Mouse (Mus musculus) lung, postnatal 10 days (tissue): ENCODE measurements around the gene Mansc4.

Experiments
- DNase-seq: peaks from one replicate; pipeline ENCODE4 v3.0.0; 2021

Gene Mansc4

GRCm38 (mm10) chr6:147086594-147087225, at the start of gene Mansc4:
Mansc4 (minus strand) TSS chr6:147087032.
- peak; percentile 74 for DNase-seq

DNA sequence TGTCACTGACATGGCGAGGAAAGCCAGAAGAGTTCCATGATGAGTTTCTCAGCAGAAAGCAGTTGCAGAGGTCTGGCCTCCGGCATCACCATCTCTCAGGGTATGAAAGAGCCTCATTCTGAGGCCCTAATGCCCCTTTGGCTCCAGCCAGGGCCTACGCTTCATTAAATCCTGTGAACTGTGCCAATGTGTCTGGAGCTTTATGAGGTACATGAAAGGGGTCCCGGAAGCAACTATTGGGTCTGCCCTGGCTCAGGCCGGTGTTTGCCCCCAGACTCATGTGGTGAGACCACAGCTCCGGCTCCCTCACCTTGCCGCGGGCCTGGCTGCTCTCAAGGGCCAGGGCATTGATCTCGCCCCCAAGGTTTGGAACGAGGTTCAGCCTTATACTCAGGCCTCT, 40.4 kb upstream of the Mansc4 start:
- DNase-seq: no peak

GRCm38 (mm10) chr6:147121320-147121719, 34.5 kb upstream of the Mansc4 start:
- peak; percentile 29 for DNase-seq

DNA sequence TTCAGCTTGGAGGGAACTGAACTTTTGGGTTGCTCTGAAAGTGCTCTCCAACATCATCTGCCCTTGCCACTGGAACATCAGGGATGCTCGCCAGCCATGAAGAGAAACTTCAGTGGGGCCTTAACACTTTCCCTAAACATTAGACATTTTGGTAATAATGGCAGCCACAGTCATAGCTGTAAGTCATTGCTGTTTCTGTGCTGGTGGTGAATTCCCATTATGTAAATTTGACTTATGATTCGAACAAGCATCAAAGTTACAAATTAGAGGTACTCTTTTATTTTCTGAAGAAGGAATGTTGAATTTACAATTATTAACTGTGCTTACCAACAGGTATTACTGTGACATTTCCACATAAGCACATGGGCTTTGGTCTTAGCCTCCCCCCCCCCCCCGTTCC, 31.4 kb upstream of the Mansc4 start:
- DNase-seq: no peak

DNA sequence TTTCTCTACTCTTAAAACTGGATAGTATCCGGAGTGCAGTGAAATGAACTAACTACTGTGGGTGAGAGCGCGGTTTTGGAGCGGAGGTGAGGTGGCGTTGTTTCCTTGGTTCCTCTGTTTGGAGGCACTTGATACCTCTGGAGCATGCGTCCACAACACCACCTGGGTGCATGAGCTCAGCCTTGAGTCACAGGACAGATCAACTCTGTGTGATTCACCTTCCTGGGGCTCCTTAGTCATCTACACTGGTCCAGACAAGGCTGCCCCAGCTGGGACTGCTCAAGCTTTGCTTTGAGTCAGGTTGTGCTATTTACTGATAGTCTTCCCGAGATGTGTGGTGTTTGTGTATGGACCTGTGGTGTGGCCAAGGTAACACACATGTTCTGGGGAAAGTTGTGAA, 30.9 kb upstream of the Mansc4 start:
- no peak for DNase-seq

DNA sequence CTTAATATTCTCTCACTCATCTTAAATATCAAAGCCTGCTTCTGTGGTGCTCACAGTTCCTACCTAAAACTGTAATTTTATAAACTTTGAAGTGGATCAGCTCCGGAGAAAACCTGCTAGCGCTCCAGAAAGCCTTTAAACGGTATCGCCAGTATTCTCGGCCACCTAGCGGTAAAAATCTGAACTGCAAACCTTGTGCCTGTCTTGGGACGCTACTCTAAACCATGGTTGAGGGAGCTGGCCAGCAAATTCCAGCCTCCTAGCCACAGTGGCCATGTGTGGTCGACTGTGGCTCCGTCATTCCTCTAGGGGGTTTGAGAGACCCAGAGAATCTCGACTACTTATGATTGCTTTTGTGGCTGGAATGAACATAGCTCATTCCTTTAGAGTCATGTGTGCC, 29.7 kb upstream of the Mansc4 start:
- peak; percentile 92 for DNase-seq

DNA sequence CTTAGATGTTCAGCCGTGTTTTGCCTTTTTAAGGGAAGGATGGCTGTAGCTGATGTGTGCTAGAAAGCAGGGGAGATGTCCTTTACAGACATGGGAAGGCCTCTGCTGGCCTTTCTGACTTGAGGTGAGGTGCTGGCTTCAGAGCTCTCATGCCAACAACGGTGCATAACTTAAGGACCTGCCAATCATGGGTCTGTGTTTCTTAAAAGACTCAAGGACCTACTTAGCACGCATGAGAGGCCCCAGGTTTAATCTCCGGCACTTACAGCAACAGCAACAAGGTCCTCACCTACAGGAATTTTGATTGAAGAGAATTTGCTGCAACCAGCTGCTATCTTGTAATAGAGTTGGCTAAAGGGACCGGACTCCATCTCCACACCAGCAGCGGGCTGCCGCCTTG, 22.5 kb upstream of the Mansc4 start:
- DNase-seq: no peak

DNA sequence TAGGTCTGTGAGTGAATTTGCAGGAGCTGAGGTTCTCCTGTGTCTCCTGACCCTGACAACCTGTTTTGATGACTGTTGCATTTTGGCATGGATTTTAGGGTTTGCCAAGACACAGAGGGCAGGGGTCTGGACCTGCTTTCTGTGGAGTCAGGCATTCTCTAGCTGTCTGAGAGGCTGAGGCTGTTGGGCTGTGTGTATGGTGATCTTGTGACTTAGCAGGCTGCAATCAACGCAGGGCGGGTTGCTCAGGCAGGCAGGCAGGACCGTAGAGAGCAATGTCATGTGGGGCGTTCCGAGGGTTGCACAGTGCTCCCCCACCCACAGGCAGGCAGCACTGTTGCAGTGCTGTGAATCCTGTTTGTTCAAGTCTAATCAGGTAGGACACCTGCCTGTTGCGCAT, 19.9 kb upstream of the Mansc4 start:
- no peak for DNase-seq

- no peak for DNase-seq
Observed at GRCm38 (mm10) chr6:147105529-147105928, 18.7 kb upstream of the Mansc4 start.

- no peak for DNase-seq
Observed at GRCm38 (mm10) chr6:147102293-147102692, 15.5 kb upstream of the Mansc4 start.

- no peak for DNase-seq
Observed at GRCm38 (mm10) chr6:147099458-147100277, 12.8 kb upstream of the Mansc4 start.

DNA sequence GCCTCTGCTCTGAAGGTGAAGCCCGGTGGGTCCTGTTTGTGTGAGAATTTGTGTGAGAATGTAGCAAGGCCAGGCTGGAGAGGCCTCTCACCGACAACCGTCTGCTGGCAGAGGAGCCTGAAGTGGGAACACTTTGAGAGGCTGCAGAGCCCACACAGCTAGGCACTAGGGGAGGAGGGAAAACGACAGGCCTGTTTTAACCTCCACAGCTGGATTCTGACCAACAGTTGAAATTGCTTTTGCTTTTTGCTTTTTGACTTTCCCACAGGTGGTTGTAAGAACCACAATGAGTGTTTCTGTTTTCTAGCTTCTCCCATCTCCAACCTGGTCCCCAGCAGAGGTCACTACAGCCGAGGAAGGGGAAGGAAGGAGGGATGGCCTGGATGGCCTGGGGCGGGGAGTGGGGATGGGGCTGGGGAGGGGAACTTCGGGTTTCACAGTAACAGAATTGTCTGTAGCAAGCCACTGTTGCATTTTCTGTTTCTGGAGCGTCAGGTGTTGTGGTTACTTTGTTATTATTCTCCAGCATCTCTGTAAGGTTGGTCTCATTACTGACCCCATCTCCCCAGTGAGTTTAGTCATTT, 10.6 kb upstream of the Mansc4 start:
- DNase-seq: no peak

DNA sequence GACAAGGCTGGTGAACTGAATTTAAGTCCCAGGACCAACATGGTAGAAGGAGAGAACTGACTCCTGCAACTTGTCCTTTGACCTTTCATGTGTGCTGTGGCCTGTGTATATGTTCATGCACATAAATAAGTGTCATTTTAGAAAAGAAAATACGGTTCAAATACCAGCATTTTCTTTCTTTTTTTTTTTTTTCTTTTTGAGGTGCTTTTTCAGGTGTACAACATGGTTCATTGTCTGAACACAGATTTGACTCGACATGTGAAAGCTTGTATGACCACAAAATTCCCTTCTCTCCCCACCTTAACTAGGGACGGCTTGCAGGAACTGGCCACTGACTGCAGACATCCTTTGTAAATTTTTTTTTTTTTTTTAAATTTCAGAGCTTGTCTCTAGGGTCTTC, 10.1 kb upstream of the Mansc4 start:
- no peak for DNase-seq

DNA sequence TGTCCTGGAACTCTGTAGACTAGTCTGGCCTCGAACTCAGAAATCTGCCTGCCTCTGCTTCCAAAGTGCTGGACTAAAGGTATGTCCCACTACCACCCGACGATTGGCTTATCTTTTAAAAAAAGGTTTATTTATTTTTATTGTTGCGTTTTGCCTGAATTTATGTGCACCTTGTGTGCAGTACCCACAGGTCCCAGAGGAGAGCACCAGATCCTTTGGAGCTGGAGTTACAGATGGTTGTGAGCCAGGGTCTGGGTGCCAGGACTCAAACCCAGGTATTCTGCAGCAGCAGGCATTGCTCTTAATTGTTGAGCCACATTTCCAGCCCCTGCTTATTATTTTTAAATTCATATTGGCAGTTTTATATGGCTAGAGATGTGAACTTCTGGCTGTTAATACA, 9.3 kb upstream of the Mansc4 start:
- DNase-seq: no peak

GRCm38 (mm10) chr6:147094771-147095170, 7.9 kb upstream of the Mansc4 start:
- no peak for DNase-seq

DNA sequence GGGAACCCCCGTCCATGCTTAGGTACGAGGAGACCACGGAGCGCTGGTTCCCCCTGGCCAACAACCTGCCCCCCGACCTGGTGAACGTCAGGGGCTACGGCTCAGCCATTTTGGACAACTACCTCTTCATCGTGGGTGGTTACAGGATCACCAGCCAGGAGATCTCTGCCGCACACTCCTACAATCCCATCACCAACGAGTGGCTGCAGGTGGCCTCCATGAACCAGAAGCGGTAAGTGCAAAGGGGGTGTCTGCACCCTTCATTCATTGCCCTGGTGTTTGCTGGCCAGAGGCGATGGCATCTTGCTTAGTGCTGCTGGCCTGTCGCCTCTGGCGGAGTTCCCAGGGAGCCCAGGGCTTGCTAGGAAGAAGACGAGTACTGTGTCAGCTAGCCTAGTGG, 5.3 kb upstream of the Mansc4 start:
- peak; percentile 58 for DNase-seq

DNA sequence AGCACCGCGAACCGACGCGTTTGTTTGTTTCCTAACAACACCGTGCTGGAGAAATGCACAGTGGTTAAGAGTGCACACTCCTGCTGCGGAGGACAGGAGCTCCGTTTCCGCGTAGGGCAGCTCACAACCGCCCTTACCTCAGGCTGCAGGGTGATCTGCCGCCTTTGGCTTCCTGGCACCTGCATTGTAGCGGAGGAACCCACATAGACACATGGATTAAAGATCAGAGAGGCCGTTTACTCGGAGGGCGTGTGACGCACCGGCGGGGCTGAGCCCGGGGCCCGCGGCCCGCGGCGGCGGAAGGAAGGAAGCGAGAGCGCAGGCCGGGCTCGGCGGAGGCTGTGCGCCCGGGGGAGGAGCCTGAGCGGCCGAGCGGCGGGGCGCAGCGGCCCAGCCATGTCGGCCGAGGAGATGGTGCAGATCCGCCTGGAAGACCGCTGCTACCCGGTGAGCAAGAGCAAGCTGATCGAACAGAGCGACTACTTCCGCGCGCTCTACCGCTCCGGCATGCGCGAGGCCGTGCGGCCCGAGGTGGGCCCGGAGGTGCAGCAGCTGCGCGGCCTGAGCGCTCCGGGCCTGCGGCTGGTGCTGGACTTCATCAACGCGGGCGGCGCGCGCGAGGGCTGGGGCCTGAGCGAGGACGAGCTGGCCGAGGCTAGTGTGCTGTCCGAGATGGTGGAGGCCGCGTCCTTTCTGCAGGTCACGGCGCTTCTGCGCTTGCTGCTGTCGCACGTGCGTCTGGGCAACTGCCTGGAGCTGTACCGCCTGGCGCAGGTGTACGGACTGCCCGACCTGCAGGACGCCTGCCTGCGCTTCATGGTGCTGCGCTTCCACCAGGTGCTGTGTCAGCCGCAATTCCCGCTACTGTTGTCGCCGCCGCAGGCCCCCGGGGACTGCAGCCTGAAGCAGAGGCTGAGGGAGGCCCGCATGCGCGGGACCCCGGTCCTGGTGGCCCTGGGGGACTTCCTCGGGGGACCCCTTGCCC, 4.6 kb upstream of the Mansc4 start, which contains the start of gene Klhl42:
TSS of gene Klhl42 (plus strand) at position 244 of the 985 bp plus-strand sequence.
- peak; percentile 80 for DNase-seq

DNA sequence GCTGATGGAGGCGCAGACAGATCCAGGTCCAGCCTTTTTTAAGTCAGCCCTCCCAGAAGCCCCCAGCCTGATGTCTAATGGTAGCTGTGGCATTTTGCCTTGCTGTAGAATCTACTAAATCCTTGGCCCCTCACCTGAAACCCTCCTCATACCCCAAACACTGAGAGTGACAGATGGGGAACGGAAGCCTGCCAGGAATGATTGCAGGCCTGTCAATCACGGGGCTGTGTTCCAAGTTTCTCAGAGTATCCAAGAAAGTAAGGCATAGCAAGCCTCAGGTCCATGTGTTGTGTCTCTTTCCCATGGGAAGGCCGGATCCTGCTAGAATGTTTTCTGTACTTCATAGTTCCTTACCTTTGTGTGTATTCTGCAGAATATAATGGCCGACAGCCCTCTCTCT, 3.4 kb upstream of the Mansc4 start:
- no peak for DNase-seq

DNA sequence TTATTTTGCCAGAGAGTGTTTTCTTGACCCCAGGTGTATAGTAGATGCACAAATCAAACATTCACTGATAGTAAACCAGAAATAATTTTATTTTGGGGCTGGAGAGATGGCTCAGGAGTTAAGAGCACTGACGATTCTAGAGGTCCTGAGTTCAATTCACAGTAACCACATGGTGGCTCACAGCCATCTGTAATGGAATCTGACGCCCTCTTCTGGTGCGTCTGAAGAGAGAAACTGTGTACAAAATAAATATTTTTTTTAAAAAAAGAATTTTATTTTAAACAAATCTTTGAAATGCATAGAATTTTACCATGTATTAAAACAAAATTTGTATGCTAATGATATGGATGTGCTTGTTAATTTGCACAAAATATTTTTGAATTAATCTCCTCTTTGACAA, 1.7 kb upstream of the Mansc4 start:
- DNase-seq: no peak

DNA sequence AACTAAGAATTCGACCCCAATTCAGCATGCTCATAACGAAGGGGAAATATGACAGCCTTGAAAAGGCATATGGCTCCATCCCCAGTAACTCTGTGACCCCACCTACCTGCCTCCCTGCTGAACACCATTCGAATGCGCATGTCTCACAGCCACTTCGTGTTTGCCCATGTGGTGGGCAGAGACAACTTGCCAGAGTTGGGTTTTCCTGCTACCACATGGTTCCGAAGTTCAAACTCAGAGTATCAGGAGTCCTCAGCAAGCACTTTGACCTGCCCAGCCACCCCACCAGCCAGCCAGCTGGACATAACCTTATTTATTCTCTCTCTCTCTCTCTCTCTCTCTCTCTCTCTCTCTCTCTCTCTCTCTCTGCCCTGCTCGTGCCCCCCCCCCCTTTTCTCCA, 904 bp upstream of the Mansc4 start:
- no peak for DNase-seq

DNA sequence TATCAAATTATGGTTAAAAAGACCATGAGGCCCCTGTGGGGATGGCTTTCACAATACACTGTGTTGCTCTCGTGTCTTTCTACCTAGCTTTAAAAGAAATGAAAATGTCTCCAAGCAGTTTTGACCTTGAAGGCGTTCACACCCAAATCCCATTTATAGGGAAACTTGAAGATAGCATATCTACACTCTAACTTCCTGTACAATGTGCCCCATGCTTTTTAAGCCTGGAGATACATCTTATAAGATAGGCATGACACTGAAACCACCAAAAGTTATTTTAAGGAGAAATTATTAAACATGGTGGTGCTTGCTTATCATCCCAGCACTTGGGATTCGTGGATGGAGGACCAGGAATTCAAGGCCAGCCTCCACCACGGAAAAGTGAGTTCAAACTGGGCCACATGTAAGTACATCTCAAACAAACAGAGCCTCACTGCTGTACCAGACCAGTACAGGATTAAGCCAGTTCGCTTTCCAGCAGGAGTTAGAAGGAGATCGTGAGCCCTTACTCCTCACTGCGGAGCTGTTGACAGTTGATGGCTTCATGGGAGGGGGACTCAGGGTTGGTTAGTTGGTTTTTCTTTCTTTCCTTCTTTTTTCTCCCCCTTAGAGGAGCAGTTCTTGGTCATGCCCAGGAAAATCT, 1.3 kb downstream of the Mansc4 start:
- no peak for DNase-seq

DNA sequence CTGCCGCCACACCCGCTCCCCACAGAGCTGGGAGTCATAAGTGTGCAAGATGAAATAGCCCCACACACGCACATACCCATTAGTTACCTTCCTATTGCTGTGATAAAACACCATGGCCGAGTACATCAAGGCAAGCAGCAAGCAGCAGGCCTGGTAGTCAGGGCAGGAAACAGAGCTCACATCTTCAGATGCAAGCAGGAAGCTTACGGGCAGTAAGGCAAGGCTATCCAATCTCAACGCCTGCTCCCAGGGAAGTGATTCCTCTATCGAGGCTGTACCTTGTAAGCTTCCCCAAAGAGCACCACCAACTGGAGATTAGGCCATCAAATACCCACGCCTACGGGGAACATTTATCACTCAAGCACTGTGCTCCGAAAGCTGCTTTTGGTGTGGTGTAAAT, 6.9 kb downstream of the Mansc4 start:
- no peak for DNase-seq
